Mouse (Mus musculus): ENCODE results near the gene Cbl. TPM values are rescaled to one million over a fixed set of nuclear protein-coding genes. Genes with fewer than 3 reads are reported as not detected.

The Cbl gene
- polyA plus RNA-seq, 2 experiments from 2014 or later: 22.8 to 25.0 TPM

DNA sequence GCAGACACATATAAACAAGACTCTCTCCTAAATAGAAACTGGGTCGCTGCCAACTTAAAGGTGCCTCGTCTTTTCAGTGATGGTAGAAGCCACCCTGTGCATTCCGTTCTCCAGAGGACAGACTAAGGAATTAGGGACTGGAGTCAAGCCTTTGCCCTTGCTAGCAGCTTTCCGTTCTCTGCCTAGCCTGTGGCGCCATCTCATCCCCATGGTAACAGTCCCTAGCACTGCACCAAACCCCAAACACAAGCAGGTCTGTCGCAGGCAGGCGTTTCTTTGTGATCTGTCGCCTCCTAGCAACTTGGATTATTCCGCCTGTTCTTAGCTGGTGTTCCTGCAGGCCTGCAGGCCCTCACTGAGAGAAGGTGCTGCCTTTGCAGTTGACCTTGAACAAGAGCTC lies 137.3 kb downstream of the Cbl start:
- no peak for ATAC-seq

DNA sequence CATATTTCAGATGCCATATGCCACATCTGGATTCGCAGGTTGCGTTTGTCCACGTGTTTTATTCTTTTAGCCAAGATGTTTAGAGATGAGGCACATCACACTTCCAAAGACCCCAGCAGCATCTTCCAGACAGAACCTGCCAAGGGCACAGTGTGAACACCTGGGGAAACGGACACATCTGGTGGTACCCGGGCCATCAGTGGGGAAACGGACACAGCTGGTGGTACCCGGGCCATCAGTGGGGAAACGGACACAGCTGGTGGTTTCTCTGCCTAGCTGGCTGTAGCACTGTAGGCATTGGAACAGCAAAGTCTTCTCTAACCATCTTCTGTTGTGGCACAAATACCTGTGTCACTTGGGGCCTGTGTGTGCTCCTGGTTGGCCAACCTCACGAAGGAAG lies 138.1 kb downstream of the Cbl start:
- no peak for ATAC-seq

DNA sequence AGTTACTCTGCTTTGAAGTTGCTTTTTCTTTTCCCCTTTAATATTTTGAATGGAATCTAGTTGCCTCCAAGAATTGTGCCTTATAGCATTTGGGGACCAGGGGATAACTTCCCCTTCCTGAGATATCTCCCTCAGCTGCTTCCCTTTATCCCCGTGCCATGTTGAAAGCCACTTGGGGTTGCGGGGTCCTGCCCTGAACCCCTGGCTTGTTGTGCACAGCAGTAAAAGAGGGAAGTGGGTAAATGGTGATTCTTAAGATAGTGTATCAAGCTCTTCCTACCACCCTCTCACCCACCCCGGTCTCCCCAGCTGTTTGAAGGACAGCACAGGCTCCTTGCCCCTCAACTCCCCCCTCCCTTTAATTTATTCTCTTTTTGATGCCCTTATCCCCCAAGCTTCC lies 139.1 kb downstream of the Cbl start:
- no peak for ATAC-seq

DNA sequence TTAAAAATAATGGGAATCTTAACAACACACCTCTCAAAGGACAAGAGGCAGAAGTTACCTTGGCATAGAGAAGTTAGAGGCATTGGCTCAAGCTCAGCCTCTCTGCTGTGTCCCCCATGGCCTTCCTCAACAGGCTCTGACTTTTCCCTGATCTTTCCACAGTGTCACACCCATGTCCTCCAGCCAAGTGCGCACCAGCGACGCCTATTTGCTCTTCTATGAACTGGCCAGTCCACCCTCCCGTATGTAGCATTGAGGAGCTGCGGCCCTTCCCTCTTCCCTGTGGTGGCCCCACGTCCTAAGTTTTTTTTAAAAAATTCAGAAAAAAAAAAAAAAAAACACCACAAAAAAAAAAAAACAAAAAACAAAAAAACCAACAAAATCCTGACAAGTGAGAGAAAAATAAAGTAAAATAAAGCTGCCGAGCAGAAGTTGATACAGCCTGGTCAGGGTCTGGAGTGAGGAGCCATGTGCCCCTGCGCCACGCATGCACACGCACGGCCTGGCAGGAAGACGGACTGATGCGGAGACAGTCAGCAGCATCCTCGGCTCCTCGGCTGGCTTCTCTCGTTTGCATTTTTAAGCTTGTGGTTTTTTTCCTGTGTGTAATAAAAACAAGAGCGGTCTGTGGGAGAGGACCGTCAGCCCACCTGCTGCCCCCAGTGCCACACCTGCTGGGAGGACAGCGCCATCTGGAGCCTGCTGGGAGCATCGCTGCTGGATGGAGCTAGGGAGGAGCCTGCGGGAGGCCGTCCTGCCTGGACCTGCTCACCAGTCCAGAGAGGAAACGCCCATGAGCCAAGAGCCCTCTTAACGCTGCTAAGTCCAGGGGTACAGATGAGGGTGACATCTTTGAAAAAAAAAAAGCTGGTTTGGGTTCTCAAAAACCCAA lies 140.0 kb downstream of the Cbl start:
- no peak for ATAC-seq

Other genes starting within 250 kb of the Cbl start
- 100 to 1,000 TPM; 218 to 257 TPM for gene Thy1, start 190.7 kb downstream of the Cbl start, polyA plus RNA-seq (2017; shearing (Covaris generic))
- 1 to 10 TPM; 1.6 to 1.7 TPM for gene Usp2, start 167.0 kb downstream of the Cbl start, polyA plus RNA-seq (2017; shearing (Covaris generic))
- gene Mfrp, start 132.3 kb downstream of the Cbl start, polyA plus RNA-seq (2017; shearing (Covaris generic)): not detected
- not detected for gene C1qtnf5, start 126.8 kb downstream of the Cbl start, polyA plus RNA-seq (2017; shearing (Covaris generic))
- not detected for gene Gm49380, start 120.5 kb downstream of the Cbl start, polyA plus RNA-seq (2017; shearing (Covaris generic))
- 1 to 10 TPM; 3.2 to 7.9 TPM for gene Rnf26, start 120.5 kb downstream of the Cbl start, polyA plus RNA-seq (2017; shearing (Covaris generic))
- gene Mcam, start 99.6 kb downstream of the Cbl start, polyA plus RNA-seq (2017; shearing (Covaris generic)): under 1 TPM in 1 of 2 experiments, not detected in 1; 0.16 TPM
- not detected for gene Ccdc153, start 6.6 kb upstream of the Cbl start, polyA plus RNA-seq (2017; shearing (Covaris generic))
- gene Pdzd3, start 17.4 kb upstream of the Cbl start, polyA plus RNA-seq (2017; shearing (Covaris generic)): under 1 TPM in 1 of 2 experiments, not detected in 1; 0.30 TPM
- 1 to 10 TPM; 2.8 to 6.0 TPM for gene Nlrx1, start 34.5 kb upstream of the Cbl start, polyA plus RNA-seq (2017; shearing (Covaris generic))
- gene Abcg4, start 54.6 kb upstream of the Cbl start, polyA plus RNA-seq (2017; shearing (Covaris generic)): not detected
- gene Hinfp, start 71.6 kb upstream of the Cbl start, polyA plus RNA-seq (2017; shearing (Covaris generic)): 10 to 100 TPM; 18.1 to 21.7 TPM
- 1 to 10 TPM; 4.3 to 5.3 TPM for gene C2cd2l, start 86.2 kb upstream of the Cbl start, polyA plus RNA-seq (2017; shearing (Covaris generic))
- 10 to 100 TPM; 16.5 to 18.0 TPM for gene Dpagt1, start 92.0 kb upstream of the Cbl start, polyA plus RNA-seq (2017; shearing (Covaris generic))
- gene H2afx, start 100.6 kb upstream of the Cbl start, polyA plus RNA-seq (2017; shearing (Covaris generic)): 10 to 100 TPM; 29.0 to 36.5 TPM
- gene Hmbs, start 110.2 kb upstream of the Cbl start, polyA plus RNA-seq (2017; shearing (Covaris generic)): 10 to 100 TPM; 27.6 to 33.4 TPM
- gene Vps11, start 127.6 kb upstream of the Cbl start, polyA plus RNA-seq (2017; shearing (Covaris generic)): 10 to 100 TPM; 21.5 to 40.8 TPM
- gene Hyou1, start 145.4 kb upstream of the Cbl start, polyA plus RNA-seq (2017; shearing (Covaris generic)): 10 to 100 TPM; 15.7 to 20.3 TPM
- gene Slc37a4, start 162.8 kb upstream of the Cbl start, polyA plus RNA-seq (2017; shearing (Covaris generic)): 10 to 100 TPM; 14.1 to 17.1 TPM
- gene Rps25, start 173.1 kb upstream of the Cbl start, polyA plus RNA-seq (2017; shearing (Covaris generic)): 1,000 to 10,000 TPM; 3,659 to 4,118 TPM
- gene Trappc4, start 173.6 kb upstream of the Cbl start, polyA plus RNA-seq (2017; shearing (Covaris generic)): 100 to 1,000 TPM; 119 to 162 TPM
- 10 to 100 TPM; 20.3 to 27.3 TPM for gene Ccdc84, start 184.5 kb upstream of the Cbl start, polyA plus RNA-seq (2017; shearing (Covaris generic))
- gene Foxr1, start 207.1 kb upstream of the Cbl start, polyA plus RNA-seq (2017; shearing (Covaris generic)): under 1 TPM in 1 of 2 experiments, not detected in 1; 0.45 TPM
- gene Upk2, start 220.9 kb upstream of the Cbl start, polyA plus RNA-seq (2017; shearing (Covaris generic)): not detected
- 10 to 100 TPM; 13.2 to 15.2 TPM for gene Bcl9l, start 248.8 kb upstream of the Cbl start, polyA plus RNA-seq (2017; shearing (Covaris generic))

Measured in activated CD4-positive, CD25-positive, alpha-beta regulatory T cell, adult 4 months (primary cell).